8 mouse cellular contexts compared by ENCODE assay signal in genomic region chr13:43865036-43865435, GRCm38 (mm10).
DNase-seq lines count a peak whose midpoint lies in the region; ATAC-seq and TF ChIP-seq lines count a peak whose summit lies in the region.

No protein-coding gene starts in this region.

- peak overlapping the region; percentile 10; the same call in 1 of the 2 replicates for H3K4me3 ChIP-seq in bone marrow macrophage, adult 2 months (ENCODE audit: insufficient read depth, low read length)
- H3K4me3 ChIP-seq in intestine, embryonic 15.5 days (replicated peaks) = 0 out of 2 replicates have a peak overlapping the region, but pooled peaks have one; percentile 16
- peak overlapping the region; percentile 32 for H3K4me3 ChIP-seq in liver, embryonic 16.5 days (ENCODE audit: low read depth, low read length)

- peaks cover 6% of the 10 kb centered on the region for H3K4me1 ChIP-seq in bone marrow macrophage, adult 2 months (ENCODE audit: control insufficient read depth, insufficient read depth, low read length)
- H3K4me1 ChIP-seq in intestine, embryonic 15.5 days (replicated peaks) = peaks cover 13% of the 10 kb centered on the region
- H3K4me1 ChIP-seq in liver, embryonic 16.5 days (ENCODE audit: control insufficient read depth, low read depth, low read length) = no peaks in the 10 kb centered on the region; the same call in none of the 2 replicates

- no peak for TF ChIP-seq CTCF in bone marrow macrophage, adult 2 months (IDR thresholded peaks at IDR 0.05; ENCODE audit: low read depth, low read length)

- ATAC-seq in intestine, embryonic 15.5 days = peak; percentile 15
- no peak for ATAC-seq in liver, embryonic 16.5 days (ENCODE audit: low read depth)

- no peak overlapping the region for H3K27ac ChIP-seq in bone marrow macrophage, adult 2 months (ENCODE audit: insufficient read depth, low read depth, low read length)
- H3K27ac ChIP-seq in intestine, embryonic 15.5 days = peak overlapping the region; percentile 48; the same call in 1 of the 2 replicates
- H3K27ac ChIP-seq in liver, embryonic 16.5 days (ENCODE audit: low read length) = no peak overlapping the region

- DNase-seq in layer of hippocampus, adult 8-10 months (ENCODE audit: low spot score in 2 of 2) = peak; percentile 6 to 7
- DNase-seq in layer of hippocampus, postnatal 25 days (ENCODE audit: extremely low spot score in 1 of 2, low spot score in 1 of 2) = no peak
- DNase-seq in gastrocnemius, postnatal 14 days = peak; percentile 65
- peak; percentile 48 for DNase-seq in retina, postnatal 7 days (ENCODE audit: low read depth, low spot score)
- DNase-seq in left cerebral cortex, postnatal 36 days (ENCODE audit: low spot score in 2 of 2) = no peak

- intact Hi-C loops in gastrocnemius, postnatal 14 days (cut with DNase I; ENCODE audit: low total_unique reads) = no loop called here
- intact Hi-C loops in left cerebral cortex, postnatal 36 days (cut with DNase I) = loop anchor here (5.0 to 10.0 kb wide), 3 partner anchors 372 to 1110 kb away; no protein-coding TSS in a partner anchor

- no peak for TF ChIP-seq POLR2A in bone marrow macrophage, adult 2 months (IDR thresholded peaks at IDR 0.05; ENCODE audit: borderline replicate concordance, low read depth, low read length)

- H3K27me3 ChIP-seq in intestine, embryonic 15.5 days (replicated peaks) = no peaks in the 10 kb centered on the region
- no peaks in the 10 kb centered on the region for H3K27me3 ChIP-seq in liver, embryonic 16.5 days (ENCODE audit: control insufficient read depth, insufficient read depth, low read depth, low read length)

- no peaks in the 10 kb centered on the region for H3K9me3 ChIP-seq in intestine, embryonic 15.5 days
- H3K9me3 ChIP-seq in liver, embryonic 16.5 days (replicated peaks; ENCODE audit: control insufficient read depth, low read length) = no peaks in the 10 kb centered on the region

- peak overlapping the region; percentile 61 for H3K4me2 ChIP-seq in intestine, embryonic 15.5 days (replicated peaks)
- H3K4me2 ChIP-seq in liver, embryonic 16.5 days (ENCODE audit: low read depth, low read length) = peak overlapping the region; percentile 64

- WGBS in intestine, embryonic 15.5 days = 6% methylated on average over 20 of the region's 20 CpGs
- WGBS in liver, embryonic 16.5 days (ENCODE audit: insufficient replicate concordance) = 12% methylated on average over 20 of the region's 20 CpGs

- H3K9ac ChIP-seq in intestine, embryonic 15.5 days = peak overlapping the region; percentile 15; the same call in 1 of the 2 replicates
- H3K9ac ChIP-seq in liver, embryonic 16.5 days (ENCODE audit: low read depth, low read length) = no peak overlapping the region

- no peaks in the 10 kb centered on the region for H3K36me3 ChIP-seq in intestine, embryonic 15.5 days
- H3K36me3 ChIP-seq in liver, embryonic 16.5 days (ENCODE audit: control insufficient read depth, insufficient read depth) = no peaks in the 10 kb centered on the region

Comparison
In these comparisons a context has a peak if more than half of its experiments do, and no peak if none do; other contexts are left out.
1. DNase-seq: peak in layer of hippocampus, adult 8-10 months (2 of 2), gastrocnemius, postnatal 14 days (single experiment) and retina, postnatal 7 days (single experiment); none in layer of hippocampus, postnatal 25 days (0 of 2) and left cerebral cortex, postnatal 36 days (0 of 2).
2. Peak in every context shown above with its lines, with median percentiles within 50 percentile points of each other: H3K4me3 ChIP-seq.